Mouse (Mus musculus) bone marrow, adult 2 months (tissue): ENCODE data around the gene Gtf3a.
A peak's percentile ranks its signal among the peaks of the same experiment; 100 is the strongest.

Source experiments
- CTCF ChIP-seq: fragments of 200-500 bp; IDR thresholded peaks from 2 replicates; pipeline ENCODE4 v1.5.1; 2011; ENCODE audit warnings: low read length, control low read depth; ENCODE audit not compliant: control insufficient read depth, insufficient read depth
- POLR2A ChIP-seq: fragments of 200-500 bp; IDR thresholded peaks from 2 replicates; pipeline ENCODE4 v1.6.1; 2011; ENCODE audit warnings: low read depth, mild to moderate bottlenecking, control low read depth, low read length, borderline replicate concordance; ENCODE audit not compliant: control insufficient read depth

DNA sequence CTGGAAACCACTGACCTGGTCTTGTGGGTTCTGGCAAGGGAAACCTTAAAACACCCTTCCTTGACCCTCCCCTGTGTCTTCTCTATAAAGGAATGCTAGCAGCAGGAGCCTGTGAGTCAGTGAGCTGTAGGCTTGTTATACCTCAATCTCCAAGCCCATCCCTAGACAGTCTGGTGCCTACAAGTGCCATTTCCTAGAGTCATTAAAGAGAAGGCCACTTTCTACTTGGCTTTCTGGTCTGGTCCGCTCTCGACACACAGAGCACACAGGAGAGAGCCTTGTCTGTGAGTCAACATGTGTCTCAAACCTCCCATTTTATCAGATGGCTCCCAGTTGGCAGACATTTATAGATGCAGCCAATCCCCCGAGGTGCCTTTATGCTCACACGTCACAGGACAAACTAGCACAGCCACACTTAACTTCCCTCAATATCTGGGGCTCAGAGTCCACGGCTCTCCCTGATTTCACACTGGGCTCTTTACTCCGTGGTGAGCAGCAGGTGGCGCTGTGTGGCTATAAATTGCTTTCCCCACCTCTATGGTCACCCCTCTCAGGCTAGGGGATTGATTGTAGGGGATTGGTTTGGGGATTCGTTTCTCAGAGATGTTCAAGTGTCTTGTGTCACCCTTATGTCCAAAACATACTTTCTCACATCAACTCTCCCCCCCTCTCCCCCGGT, 34.2 kb upstream of the Gtf3a start:
- TF ChIP-seq POLR2A (no peak), CTCF (peak; percentile 73)
